Mouse (Mus musculus): ENCODE results near the gene Hdgf. TPM values are rescaled to one million over a fixed set of nuclear protein-coding genes. Genes with fewer than 3 reads are reported as not detected.

Hdgf gene
- total RNA-seq, 2 experiments from 2014 or later = 106 to 112 TPM

DNA sequence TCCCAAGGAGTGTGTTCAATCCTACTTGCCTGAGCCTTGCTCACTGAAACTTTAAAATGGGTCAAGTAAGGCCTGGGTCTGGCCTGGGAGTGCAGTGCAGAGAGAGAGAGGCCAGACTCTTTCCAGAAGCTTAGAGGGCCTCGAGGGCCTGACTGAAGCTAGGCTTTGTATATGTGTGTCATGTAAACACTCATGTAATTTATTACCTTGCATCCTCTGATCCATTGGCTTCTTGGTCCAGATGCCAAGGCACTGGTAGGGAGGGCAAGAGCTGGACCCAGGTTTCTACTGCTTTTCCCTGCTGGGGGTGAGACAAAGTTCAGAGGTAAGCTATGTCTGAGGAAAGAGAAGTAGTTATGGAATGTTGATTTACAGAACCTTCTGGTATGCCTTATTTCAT, 1.8 kb downstream of the Hdgf start:
- intact Hi-C loops (cut with DNase I) = no loop called here
- peak in 1 of 2 experiments; percentile 7 for DNase-seq

GRCm38 (mm10) chr3:87909381-87909780, 3.3 kb downstream of the Hdgf start:
- intact Hi-C loops (cut with DNase I) = no loop called here

DNA sequence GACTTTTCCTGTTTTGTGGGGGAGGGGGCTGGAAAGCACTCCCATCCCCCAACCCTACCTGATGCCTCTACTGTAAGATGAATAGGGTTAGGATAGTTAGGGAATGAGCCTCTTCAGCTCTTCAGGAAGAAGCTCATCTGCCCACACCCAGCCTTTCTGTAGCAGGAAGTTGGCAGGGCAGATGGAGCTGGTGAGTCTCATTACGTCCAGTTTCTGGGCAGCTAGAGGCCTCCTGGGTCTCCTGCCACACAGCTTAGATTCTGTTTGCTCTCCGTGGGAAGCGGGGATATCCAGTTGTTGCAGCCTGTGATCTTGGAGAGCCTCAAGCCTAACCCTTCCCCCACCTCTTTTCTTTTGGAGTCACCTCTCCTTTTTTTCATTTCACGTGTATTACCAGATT, 3.8 kb downstream of the Hdgf start:
- peak; percentile 20 to 21 for DNase-seq
- intact Hi-C loops (cut with DNase I) = no loop called here

More at GRCm38 (mm10) chr3:87909381-87909780, 3.3 kb downstream of the Hdgf start:
- DNase-seq = peak in 1 of 2 experiments; percentile 5

- intact Hi-C loops (cut with DNase I) = no loop called here
- peak; percentile 86 to 90 for DNase-seq
These were observed 4.5 kb downstream of the Hdgf start for GRCm38 (mm10) chr3:87910573-87911141.

- intact Hi-C loops (cut with DNase I) = no loop called here
- no peak for DNase-seq
These were observed 7.4 kb downstream of the Hdgf start for GRCm38 (mm10) chr3:87913491-87913890.

DNA sequence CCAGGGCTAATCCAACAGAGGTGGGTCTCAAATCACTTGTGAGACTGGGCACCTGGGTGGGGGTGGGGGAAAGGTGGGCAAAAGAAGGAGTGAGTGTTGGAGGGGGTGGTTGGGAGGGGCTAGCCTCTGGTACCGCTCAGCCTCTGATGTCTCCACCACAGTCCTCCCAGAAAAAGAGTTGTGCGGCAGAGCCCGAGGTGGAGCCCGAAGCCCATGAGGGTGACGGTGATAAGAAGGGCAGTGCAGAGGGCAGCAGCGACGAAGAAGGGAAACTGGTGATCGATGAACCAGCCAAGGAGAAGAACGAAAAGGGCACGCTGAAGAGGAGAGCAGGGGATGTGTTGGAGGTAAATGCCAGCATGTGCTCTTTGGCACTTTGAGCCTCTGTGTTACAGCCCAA, 7.8 kb downstream of the Hdgf start:
- no peak for DNase-seq
- intact Hi-C loops (cut with DNase I) = no loop called here

- intact Hi-C loops (cut with DNase I) = no loop called here
- DNase-seq = no peak
These were observed 10.9 kb downstream of the Hdgf start for GRCm38 (mm10) chr3:87916990-87917389.

- intact Hi-C loops (cut with DNase I) = no loop called here
These were observed 12.4 kb downstream of the Hdgf start for GRCm38 (mm10) chr3:87918551-87918950.

GRCm38 (mm10) chr3:87919336-87920108, 13.4 kb downstream of the Hdgf start, which contains the start of gene Mrpl24:
Gene Mrpl24, plus strand, starts transcription at chr3:87919506.
- DNase-seq = peak; percentile 88

More at GRCm38 (mm10) chr3:87918551-87918950, 12.4 kb downstream of the Hdgf start:
- DNase-seq = no peak

GRCm38 (mm10) chr3:87920270-87920943, 14.3 kb downstream of the Hdgf start:
- DNase-seq = no peak
- intact Hi-C loops (cut with DNase I) = no loop called here

More at GRCm38 (mm10) chr3:87919336-87920108, 13.4 kb downstream of the Hdgf start, which contains the start of gene Mrpl24:
- intact Hi-C loops (cut with DNase I) = no loop called here

DNA sequence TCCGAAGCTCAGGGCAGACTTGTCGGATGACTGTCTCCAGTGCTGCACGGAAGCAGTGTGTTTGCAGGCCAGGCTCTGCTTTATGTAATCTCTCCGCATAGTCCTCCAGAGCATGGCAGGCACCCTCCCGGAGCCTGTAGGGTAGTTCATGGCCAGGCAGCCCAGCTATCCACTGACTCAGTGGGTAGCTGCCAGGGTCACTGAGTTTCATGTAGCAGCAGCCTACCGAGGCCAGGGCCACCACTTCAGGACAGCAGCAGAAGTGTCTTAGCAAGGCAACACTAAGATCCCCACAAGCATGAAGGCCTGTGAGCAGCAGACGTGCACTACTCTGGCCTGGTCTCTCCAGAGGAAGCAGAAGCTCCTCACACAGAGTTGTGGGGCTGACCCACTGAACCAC, 18.9 kb downstream of the Hdgf start:
- intact Hi-C loops (cut with DNase I) = no loop called here

DNA sequence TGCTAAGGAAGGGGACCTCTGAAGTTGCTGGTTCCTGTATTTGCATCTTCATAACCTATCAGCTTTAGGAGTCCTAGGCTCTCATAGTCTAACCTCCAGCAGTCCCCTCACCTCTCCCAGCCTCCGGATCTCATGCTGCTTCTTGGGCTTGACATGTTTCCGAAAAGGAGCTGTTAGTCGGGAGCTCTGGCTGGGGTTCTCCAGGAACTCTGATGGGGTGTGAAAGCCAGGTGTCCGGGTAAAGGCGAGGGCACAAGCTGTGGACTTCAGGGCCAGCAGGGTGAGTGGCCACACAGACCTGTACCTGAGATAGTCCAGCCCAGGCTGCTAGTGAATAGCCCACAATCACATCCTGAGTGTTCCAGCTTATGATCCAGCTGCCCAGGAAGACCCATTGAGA, 21.3 kb downstream of the Hdgf start:
- intact Hi-C loops (cut with DNase I) = no loop called here
- no peak for DNase-seq

More for the DNA sequence above, 18.9 kb downstream of the Hdgf start:
- DNase-seq = no peak

DNA sequence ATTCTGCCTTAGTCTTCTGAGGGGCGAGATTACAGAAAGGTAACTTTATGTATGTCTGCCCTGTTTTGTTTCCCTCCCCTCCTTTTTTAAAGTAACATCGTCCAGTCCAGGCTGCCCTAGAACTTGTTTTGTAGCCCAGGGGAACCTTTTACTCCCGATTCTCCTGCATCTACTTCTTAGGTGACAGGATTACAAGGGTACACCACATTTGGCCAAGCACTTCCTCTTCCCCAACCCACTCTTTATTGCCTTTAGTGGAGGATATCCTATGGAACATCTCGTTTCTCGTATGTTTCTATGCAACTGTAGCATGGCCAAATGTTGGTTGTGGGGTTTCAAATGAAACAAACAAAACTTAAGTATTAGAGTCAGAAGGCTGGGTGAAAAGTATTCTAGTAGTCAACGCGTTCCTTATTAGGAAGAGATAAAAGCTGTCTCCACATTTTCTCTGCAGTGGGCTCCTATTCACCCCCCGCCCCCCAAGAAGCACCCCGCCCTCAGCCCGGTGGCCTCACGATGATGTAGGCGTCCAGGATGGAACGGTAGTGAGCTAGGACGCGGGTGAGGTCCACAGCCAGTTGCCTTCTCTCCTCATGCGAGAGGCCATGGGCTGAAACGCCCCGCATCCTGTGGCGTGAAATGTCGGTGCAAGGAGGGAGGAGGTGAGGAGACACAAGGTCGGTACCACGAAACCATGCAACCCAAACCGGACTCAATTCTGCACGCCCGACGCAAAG, 23.4 kb downstream of the Hdgf start:
- intact Hi-C loops (cut with DNase I) = no loop called here
- DNase-seq = no peak

DNA sequence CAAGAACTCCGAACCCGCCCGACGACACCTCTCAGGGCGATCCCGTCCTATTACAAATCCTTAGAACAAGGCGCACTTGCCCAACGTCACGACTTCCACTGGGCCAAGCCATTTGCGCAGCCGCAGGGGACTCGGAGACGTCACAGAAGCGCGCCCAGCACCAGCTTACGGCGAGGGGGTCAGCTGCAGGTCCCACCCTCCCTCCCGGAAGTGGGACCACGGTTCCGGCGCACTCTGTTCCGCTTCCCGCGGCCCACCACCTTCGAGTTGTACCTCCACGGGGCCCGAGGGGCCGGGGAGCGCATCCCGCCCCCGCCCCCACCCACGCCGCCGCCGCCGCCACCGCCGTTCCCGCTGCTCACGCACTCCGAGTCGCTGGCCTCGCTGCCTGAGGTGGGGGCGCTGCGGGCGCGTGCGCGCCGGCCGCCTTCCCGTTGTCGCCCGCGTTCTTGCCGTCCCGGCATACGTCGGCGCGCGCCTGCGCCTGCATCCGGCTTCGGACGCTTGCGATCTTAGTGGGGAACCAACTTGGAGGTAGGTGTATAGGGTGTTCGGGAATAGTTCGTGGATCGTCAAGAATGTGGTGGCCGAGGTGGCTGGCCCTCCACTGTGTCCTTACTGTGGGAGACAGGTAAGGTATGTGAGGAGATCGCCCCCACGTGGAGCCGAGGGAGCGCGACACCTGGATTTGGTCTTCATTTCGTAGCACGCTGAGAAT, 24.1 kb downstream of the Hdgf start, which contains the start of the genes Isg20l2 and Rrnad1:
Gene Isg20l2, plus strand, starts transcription at position 237 of the 718 bp plus-strand sequence.
Gene Rrnad1, minus strand, starts transcription at position 640 of the 718 bp plus-strand sequence.
- peak; percentile 98 to 99 for DNase-seq

DNA sequence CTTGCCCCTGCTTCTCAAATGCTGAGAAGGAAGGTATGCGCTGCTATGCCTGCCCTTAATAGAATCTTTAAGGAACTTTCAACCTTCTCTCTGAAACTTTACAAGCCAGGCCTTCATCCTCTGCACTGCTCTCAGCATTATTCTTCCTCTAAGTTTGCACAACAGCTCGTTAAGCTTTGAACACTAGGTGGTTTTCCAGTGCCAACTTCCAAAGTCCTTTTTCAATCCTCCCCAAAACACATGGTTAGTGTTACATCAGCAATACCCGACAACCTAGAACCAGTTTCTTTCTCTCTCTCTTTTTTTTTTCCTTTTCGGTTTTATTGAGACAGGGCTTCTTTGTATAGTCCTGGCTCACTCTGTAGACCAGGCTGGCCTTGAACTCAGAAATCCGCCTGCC, 27.9 kb downstream of the Hdgf start:
- intact Hi-C loops (cut with DNase I) = loop anchor here (2.0 kb wide), 1 partner anchor 135 kb away; no protein-coding TSS in a partner anchor
- DNase-seq = no peak

More for the DNA sequence above, 24.1 kb downstream of the Hdgf start, which contains the start of the genes Isg20l2 and Rrnad1:
- intact Hi-C loops (cut with DNase I) = no loop called here

DNA sequence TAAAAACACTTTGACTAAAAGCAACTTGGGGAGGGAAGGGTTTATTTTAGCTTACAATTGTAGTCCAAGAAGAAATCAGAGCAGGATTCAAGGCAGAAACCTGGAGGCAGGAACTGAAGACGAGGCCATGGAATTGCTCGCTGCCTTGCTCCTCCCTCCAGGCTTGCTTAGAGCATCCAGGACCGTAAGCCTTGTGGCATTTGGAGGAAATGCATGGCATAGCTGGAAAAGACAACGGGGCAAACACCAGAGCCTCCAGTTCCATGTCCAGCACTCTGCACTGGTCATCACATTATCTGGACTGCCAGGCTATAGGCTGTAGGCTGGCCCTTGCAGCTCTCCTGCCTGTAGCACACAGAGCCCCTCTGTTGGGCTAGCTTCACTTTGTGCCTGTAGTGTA, 28.4 kb downstream of the Hdgf start:
- no peak for DNase-seq
- intact Hi-C loops (cut with DNase I) = loop anchor here (2.0 kb wide), 1 partner anchor 134 kb away; no protein-coding TSS in a partner anchor

DNA sequence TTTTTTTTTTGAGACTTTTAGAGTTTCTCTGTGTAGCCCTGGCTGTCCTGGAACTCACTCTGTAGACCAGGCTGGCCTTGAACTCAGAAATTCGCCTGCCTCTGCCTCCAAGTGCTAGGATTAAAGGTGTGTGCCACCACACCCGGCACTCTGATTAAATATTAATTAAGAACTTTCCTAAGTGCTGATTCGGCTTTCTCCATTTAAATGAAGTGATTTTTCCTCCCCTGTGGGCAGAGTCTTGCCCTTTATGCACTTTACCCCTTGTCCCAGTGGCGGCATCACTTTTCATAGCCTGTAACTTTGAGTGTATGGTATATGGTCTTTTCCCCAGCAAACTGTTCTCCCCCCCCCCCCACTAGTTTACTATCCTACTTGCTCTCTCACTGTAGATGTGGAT, 29.1 kb downstream of the Hdgf start:
- intact Hi-C loops (cut with DNase I) = loop anchor here (1.0 to 2.0 kb wide), 2 partner anchors 26 to 134 kb away; no protein-coding TSS in a partner anchor
- DNase-seq = no peak

GRCm38 (mm10) chr3:87935776-87936175, 29.7 kb downstream of the Hdgf start:
- DNase-seq = peak; percentile 83 to 91
- intact Hi-C loops (cut with DNase I) = loop anchor here (1.0 to 2.0 kb wide), 3 partner anchors 26 to 133 kb away; no protein-coding TSS in a partner anchor

- intact Hi-C loops (cut with DNase I) = no loop called here
- no peak for DNase-seq
These were observed 34.5 kb downstream of the Hdgf start for GRCm38 (mm10) chr3:87940611-87941010.
